Mouse (Mus musculus) spleen, postnatal 36 days (tissue): ENCODE results near the gene Rxfp2.

ENCODE experiments used
- DNase-seq, 2 experiments: peaks; one replicate each; pipeline ENCODE4 v3.0.0; 2022; ENCODE audit warnings: low spot score in 2 of 2, mixed read lengths in 1 of 2

The Rxfp2 gene

GRCm38 (mm10) chr5:150115271-150116092 is 97.0 kb downstream of the Rxfp2 start:
- no peak for DNase-seq

GRCm38 (mm10) chr5:150116216-150116905 is 97.9 kb downstream of the Rxfp2 start:
- no peak for DNase-seq

- DNase-seq, result peak in 1 of 2 experiments; percentile 29
These were observed 98.4 kb downstream of the Rxfp2 start for GRCm38 (mm10) chr5:150116906-150117216.

GRCm38 (mm10) chr5:150118124-150118454 is 99.6 kb downstream of the Rxfp2 start:
- DNase-seq, result no peak

GRCm38 (mm10) chr5:150118455-150119241 is 100.2 kb downstream of the Rxfp2 start, which contains the start of gene Fry:
Fry (plus strand) TSS chr5:150118645.
- peak; percentile 98 to 99 for DNase-seq

GRCm38 (mm10) chr5:150120676-150121075 is 102.2 kb downstream of the Rxfp2 start:
- no peak for DNase-seq

- DNase-seq, result no peak
These were observed 103.6 kb downstream of the Rxfp2 start for GRCm38 (mm10) chr5:150122095-150122494.

- DNase-seq, result no peak
These were observed 104.1 kb downstream of the Rxfp2 start for GRCm38 (mm10) chr5:150122571-150122970.

GRCm38 (mm10) chr5:150125920-150126319 is 107.4 kb downstream of the Rxfp2 start:
- no peak for DNase-seq

GRCm38 (mm10) chr5:150128432-150128831 is 110.0 kb downstream of the Rxfp2 start:
- DNase-seq, result no peak

GRCm38 (mm10) chr5:150130144-150130543 is 111.7 kb downstream of the Rxfp2 start:
- no peak for DNase-seq

GRCm38 (mm10) chr5:150131166-150131565 is 112.7 kb downstream of the Rxfp2 start:
- no peak for DNase-seq
